Mouse (Mus musculus): ENCODE measurements at regions not wholly inside any gene's neighbourhood (a gene's known extent, or its start where the extent isn't known, plus 50 kb on each side); places are given as distances from the start of the nearest gene placed in this dataset.
"Not testable (repeated sequence)": the region's sequence is repeated elsewhere in the genome, so short reads cannot be mapped to it uniquely, and the experiment has no call there.

GRCm38 (mm10) chr10:56963215-56963614 is 523.0 kb upstream of the Hsf2 start:
- no peak for DNase-seq (ENCODE audit: low read depth, low spot score)
- 33% methylated on average over 3 of the region's 3 CpGs for WGBS

GRCm38 (mm10) chr10:56968913-56969312 is 517.3 kb upstream of the Hsf2 start:
- no peak for DNase-seq (ENCODE audit: low read depth, low spot score)
- 92% methylated on average over 1 of the region's 1 CpGs for WGBS

DNA sequence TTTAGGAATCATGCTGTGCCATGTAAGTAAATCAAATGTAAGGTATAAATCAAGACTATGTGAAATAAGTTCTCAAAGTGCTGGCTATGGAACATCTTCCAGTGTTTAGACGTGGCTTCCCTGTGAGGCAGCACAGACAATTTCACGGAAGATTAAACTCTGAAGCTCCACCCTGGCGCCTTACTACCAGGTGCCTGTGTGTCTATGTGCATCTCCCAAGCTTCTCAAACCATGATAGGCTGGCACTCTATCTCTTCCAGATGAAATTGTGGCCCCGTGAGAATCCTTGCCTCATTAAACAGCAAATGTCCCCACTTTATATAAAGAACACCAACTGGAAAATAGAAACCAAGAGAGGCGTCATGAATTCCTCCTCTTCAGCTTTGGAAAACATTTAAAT is 511.4 kb upstream of the Hsf2 start:
- 87% methylated on average over 5 of the region's 5 CpGs for WGBS
- DNase-seq (ENCODE audit: low read depth, low spot score) = no peak

DNA sequence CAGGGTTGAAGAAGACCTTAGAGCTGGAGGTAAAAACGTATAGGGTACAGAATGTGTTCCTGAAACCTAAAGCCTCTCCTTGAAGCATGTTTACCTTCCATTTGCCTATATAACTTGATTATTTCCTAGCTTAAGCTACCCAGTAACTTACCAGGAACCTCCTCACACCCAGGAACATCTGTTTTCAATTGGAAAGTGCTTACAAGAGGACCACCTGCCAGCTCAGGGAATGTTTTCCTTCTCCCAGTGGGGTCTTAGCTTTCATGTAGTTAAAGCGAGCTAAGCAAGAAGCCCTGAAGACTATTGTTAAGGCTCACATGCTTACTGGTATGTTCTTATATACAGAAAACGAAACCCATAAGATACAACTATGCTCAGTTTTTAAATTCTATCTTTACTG is 506.6 kb upstream of the Hsf2 start:
- 51% methylated on average over 3 of the region's 3 CpGs for WGBS

GRCm38 (mm10) chr10:56980821-56981220 is 505.4 kb upstream of the Hsf2 start:
- DNase-seq (ENCODE audit: low read depth, low spot score) = no peak
- 50% methylated on average over 3 of the region's 3 CpGs for WGBS

More for the DNA sequence above, 506.6 kb upstream of the Hsf2 start:
- no peak for DNase-seq (ENCODE audit: low read depth, low spot score)

GRCm38 (mm10) chr10:56982526-56983190 is 503.5 kb upstream of the Hsf2 start:
- no peak for DNase-seq (ENCODE audit: low read depth, low spot score)
- 73% methylated on average over 8 of the region's 8 CpGs for WGBS

- WGBS = 82% methylated on average over 3 of the region's 3 CpGs
- DNase-seq (ENCODE audit: low read depth, low spot score) = no peak
These were observed 491.2 kb upstream of the Hsf2 start for GRCm38 (mm10) chr10:56994969-56995368.

DNA sequence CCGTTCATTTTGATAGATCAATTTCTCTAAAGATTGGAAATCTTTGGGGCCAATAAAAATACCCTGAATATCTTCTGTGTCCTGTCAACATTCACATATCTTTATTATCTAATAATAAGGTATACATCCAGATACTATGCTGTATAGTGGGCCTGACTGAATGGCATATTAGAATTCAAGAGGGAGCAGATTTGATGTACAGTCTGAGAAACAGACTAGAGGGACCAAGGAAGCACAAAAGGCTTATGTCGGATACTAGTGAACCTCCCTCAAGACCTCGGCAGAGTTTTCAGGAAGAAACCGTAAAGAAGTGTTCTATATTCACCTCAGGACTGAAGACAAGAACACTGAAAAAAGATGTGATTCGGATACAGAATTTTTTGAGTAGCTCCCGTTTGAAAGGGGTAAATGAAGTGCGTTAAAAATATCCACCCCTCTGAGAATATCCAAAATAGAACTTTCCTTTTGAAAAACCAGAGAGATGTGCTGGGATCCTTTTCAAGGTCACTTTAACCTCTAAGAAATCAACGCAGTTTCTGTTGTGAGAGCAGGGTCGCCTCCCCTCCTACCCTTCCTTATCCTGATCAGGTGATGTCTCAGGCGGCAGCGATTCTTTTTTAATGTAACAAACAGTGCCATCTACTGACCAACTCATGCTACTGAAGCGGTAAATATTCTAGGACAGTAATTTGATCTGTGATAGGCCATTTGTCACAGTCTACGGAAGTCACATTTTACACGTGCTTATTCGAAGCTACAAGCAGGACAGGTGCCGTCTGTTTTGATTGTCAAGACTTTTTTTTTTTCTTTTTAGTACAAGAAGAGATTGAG is 485.1 kb upstream of the Hsf2 start:
- DNase-seq (ENCODE audit: low read depth, low spot score) = peak; percentile 11
- WGBS = 28% methylated on average over 16 of the region's 16 CpGs

DNA sequence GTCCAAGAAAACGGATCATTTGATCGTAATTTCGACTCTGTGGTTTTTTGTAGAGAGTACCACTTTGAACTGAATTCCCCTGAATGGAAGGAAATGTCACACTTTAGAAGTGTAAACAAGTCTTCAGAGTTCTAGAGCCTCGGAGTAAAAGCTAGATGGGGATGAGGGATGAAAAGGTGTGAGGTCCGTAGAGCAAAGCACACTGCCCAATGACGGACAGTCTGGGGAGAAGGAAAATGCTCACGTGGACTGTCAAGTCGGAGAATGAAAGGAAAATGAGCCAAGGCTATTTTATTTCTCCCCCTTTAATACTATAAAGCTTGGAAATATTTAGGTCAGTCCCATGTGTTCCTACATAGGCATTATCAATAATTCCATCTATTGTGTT is 484.5 kb upstream of the Hsf2 start:
- no peak for DNase-seq (ENCODE audit: low read depth, low spot score)
- WGBS = 66% methylated on average over 8 of the region's 8 CpGs

GRCm38 (mm10) chr10:57037641-57038040 is 448.5 kb upstream of the Hsf2 start:
- WGBS = 77% methylated on average over 2 of the region's 2 CpGs
- no peak for DNase-seq (ENCODE audit: low read depth, low spot score)

DNA sequence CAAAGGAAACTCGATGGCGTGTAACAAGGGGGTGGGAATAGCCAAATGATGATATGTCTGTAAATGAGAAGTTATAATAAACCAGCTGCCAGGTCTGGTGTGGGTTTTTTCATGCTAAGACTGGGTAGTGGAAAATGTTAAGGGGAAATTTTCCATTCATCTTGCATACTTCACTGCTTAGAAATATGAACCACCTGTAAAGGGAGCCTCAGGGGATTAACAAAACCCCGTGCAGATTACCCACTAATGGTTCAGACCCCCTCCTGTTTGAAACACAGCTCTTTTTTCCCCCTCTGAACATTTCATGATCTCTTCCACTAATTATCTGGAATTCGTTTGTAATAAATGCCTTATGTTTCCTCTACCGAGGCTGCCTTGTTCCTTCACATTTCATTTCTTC is 446.0 kb upstream of the Hsf2 start:
- 52% methylated on average over 5 of the region's 5 CpGs for WGBS
- DNase-seq (ENCODE audit: low read depth, low spot score) = no peak

DNA sequence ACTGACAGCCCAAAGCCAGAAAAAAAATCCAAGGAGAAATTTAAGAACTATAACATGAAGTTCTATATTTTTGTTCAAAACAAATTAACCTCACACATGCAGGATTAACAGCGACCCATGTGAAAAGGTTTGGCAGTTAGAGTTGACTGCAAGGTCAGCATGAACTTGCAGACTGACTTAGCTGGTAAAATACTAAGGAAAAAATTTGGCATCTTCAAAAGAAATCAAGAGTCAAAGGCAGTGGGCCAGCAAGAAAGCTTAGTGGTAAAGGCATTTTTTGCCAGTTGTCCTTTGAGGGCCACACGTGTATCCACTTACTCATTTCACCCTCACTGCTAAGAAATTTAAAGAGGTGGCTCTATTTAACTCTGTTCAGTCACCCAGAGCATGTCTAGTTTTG is 440.2 kb upstream of the Hsf2 start:
- DNase-seq (ENCODE audit: low read depth, low spot score) = no peak
- WGBS = 79% methylated on average over 2 of the region's 2 CpGs

- DNase-seq (ENCODE audit: low read depth, low spot score) = no peak
- WGBS = 44% methylated on average over 2 of the region's 2 CpGs
These were observed 439.3 kb upstream of the Hsf2 start for GRCm38 (mm10) chr10:57046891-57047290.

DNA sequence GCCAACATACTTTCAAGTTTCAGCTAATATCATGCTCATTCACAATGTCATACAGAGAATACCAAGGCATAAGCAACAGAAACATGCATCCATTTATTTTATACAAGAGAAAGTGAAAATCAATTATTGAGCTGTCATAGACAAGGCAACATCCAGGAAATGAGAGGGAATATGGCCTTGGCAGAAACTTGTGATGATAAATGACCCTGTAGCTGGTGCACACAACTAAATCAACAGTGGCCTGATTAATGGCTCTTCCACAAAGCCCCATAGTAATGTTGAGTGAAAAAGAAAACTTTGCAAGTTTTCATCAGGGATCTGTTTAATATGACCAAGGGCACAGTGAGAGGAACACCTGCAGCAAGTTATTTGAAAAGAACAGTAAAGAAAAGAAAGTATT is 438.5 kb upstream of the Hsf2 start:
- DNase-seq (ENCODE audit: low read depth, low spot score) = no peak

DNA sequence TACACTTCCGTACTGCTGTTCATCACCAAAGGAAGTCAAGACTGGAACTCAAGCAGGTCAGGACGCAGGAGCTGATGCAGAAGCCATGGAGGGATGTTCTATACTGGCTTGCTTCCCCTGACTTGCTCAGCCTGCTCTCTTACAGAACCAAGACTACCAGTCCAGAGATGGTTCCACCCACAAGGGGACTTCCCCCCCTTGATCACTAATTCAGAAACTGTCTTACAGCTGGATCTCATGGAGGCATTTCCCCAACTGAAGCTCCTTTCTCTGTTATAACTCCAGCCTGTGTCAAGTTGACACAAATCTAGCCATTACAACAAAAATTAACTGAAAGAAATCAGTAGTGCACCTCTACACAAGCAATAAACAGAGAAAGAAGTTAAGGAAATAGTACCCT is 432.8 kb upstream of the Hsf2 start:
- DNase-seq (ENCODE audit: low read depth, low spot score) = not testable (repeated sequence)
- 80% methylated on average over 2 of the region's 2 CpGs for WGBS

GRCm38 (mm10) chr10:57090131-57090530 is 396.1 kb upstream of the Hsf2 start:
- 81% methylated on average over 2 of the region's 2 CpGs for WGBS
- no peak for DNase-seq (ENCODE audit: low read depth, low spot score)

DNA sequence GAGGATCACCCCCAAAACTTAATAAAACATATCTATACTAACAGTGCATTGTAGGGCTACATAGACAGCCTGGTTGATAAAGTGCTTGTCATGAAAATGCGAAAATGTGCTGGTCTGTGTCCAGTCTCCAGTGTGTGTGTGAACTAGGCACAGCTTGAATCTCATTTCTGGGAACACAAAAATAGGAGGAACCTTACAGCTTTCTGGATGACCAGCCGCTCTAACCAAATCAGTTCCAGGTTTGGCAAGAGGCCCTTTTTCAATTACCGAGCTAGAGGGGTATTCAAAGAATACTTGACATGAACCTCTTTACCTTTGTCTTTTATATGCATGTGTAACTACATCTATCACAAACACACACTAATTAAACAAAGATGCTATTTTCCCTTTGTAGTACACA is 390.3 kb upstream of the Hsf2 start:
- DNase-seq (ENCODE audit: low read depth, low spot score) = no peak
- WGBS = 76% methylated on average over 3 of the region's 3 CpGs

DNA sequence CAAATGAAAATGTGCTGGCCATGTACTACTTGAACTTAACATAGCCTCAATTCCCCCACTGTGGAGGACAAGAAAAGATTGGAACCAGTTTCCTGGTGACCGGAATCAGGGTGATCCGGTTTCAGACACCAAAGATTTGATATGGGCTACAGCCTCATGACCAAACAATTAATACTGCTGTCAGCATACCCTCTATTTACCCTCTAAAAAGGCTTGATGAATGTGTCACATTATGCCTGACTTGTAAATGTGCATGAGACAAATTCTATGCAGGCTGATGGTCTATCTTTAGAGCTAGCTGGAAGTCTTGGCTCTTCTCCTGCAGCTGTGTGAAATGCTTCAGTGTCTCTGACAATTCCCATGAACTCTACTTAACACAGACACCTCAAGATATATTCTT is 372.8 kb upstream of the Hsf2 start:
- WGBS = 83% methylated on average over 2 of the region's 2 CpGs
- no peak for DNase-seq (ENCODE audit: low read depth, low spot score)

DNA sequence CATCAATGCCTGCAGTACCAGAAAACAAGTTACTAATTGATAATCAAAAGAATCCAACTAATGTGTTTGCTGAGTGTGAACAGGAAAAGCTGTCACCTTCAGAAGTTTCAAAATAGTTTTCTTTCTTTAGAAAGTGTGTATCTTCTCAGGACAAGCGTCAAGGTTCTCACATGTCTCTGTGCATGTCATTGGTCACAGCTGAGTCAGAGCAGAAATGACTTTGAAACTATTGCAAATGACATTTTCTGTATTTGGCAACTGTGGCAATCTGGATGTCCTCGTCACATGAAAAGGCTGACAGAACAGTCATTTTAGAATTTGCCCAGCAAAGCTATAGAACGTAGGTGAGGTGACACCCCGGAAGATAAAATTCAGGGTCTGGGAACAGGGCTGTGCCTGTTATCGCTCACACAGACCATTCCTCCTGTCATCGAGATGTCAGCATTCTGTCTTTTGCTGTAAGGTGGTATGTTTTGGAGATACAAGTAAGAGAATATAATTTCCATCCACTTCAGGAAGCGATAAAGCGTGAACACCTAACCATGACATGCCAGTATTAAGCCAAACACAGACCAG is 371.4 kb upstream of the Hsf2 start:
- no peak for DNase-seq (ENCODE audit: low read depth, low spot score)
- WGBS = 86% methylated on average over 8 of the region's 8 CpGs

DNA sequence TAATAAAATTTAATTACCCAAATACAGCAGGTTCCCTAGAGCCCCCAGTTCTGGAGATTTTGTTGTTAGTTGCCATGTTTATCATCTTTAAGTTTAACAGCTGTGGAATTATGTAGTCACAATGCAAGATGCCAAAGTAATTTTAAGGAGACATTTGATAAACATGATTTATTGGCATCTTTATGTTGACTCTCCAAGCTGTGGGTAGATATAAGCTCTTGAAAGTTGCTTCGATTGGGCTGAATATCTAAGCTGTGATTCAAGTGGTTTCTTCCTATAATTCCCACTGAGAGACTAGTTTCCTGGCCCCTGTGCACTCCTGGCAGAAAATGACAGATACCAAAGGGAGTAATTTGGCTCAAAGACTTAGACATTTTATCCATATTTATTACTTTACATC is 364.7 kb upstream of the Hsf2 start:
- DNase-seq (ENCODE audit: low read depth, low spot score) = no peak
- 44% methylated on average over 1 of the region's 1 CpGs for WGBS

DNA sequence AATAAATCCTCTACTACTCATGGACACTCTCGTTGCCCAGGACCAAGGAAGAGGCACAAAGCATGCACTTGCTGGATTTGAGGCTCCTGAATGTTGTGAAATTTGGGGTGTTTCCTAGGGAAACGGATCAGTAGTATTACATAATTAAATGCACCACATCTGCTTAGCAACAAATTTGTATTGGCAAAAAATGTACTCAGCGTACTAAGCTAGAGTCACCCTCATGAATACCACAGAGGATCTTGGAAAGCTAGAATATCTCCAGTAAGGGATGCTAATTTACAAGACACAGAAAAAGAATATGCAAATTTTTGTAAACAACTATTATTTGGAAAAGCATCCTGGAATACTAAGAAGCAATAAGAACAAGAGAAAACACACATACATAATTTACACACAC is 359.0 kb upstream of the Hsf2 start:
- no peak for DNase-seq (ENCODE audit: low read depth, low spot score)
- WGBS = 64% methylated on average over 3 of the region's 3 CpGs
